Mouse (Mus musculus): ENCODE data around the gene Dnajc12. TPM values are rescaled to one million over a fixed set of nuclear protein-coding genes. Genes with fewer than 3 reads are reported as not detected.

Dnajc12 gene
- polyA plus RNA-seq, 1 experiment: 70.7 TPM

GRCm38 (mm10) chr10:63424475-63424814 is 42.2 kb downstream of the Dnajc12 start:
- H3K4me1 ChIP-seq (ENCODE audit: control insufficient read depth, insufficient read depth, low read length): no peaks in the 10 kb centered on the region
- H3K27ac ChIP-seq (ENCODE audit: insufficient read depth, low read depth, low read length): no peak overlapping the region
- no peaks in the 10 kb centered on the region for H3K27me3 ChIP-seq (replicated peaks; ENCODE audit: control insufficient read depth, insufficient read depth, low read length)
- TF ChIP-seq POLR2A (IDR thresholded peaks at IDR 0.05; ENCODE audit: low read depth, low read length) (no peak), CTCF (conservative IDR thresholded peaks at IDR 0.05; ENCODE audit: insufficient read depth, insufficient read length, low read depth, low read length) (peak; percentile 58)
- H3K4me3 ChIP-seq (ENCODE audit: insufficient read depth, low read depth, low read length): no peak overlapping the region
- peak; percentile 61 for DNase-seq
- H3K36me3 ChIP-seq (ENCODE audit: control insufficient read depth, insufficient read depth, low read length): no peaks in the 10 kb centered on the region

DNA sequence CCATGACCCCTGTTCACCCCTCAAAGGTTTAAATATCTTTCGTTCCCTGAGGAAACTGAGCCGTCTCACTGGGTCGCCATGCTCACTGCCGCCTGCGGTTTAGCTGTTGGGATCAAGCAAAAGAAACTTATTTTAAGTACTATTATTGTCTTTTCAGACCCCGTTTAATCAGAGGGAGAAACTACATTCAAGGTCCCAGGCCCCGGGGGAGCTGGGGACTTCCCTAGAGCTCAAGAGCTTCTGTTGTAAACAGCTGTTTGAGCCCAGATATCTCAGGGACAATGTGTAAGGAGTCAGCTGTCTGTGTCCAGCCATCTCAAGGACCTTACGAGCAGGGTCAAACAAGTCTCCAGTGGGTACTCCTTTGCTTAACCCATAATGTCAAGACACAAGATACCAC is 44.9 kb downstream of the Dnajc12 start:
- DNase-seq: no peak
- WGBS: 79% methylated on average over 8 of the region's 8 CpGs

DNA sequence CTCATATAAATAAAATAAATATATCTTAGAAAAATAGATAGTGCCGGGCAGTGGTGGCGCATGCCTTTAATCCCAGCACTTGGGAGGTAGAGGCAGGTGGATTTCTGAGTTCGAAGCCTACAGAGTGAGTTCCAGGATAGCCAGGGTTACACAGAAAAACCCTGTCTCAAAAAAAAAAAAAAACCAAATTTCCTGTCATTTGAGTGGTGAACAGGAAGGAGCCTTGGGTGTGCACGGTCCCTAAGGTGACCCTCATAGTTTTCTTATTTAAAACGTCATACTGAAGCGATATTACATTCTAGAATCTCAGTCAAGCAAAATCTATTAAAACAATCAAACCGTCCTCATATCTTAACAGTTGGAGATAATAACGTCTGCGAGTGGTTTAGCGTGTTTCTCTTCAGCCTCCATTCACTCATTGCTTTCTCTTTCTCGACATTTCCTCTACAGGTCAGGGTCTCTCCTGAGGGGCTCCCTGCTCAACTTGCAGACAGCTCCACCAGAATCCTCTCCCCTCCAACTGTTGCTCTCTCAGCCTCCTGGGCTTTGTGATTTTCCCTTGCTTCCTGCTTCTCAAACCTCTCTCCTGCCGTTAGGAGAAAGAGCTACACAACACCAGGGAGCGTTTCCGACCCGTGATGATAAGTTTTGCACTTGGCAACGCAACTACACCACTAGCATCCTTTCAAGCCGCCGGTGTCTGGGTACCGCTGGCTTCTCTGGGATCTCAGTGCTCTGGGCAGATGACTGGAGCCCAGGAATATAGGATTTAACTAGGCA is 46.2 kb downstream of the Dnajc12 start:
- Histone ChIP-seq H3K27ac (ENCODE audit: insufficient read depth, low read depth, low read length) (no peak overlapping the region), H3K4me1 (ENCODE audit: control insufficient read depth, insufficient read depth, low read length) (no peaks in the 10 kb centered on the region; the same call in 1 of the 2 replicates), H3K4me3 (ENCODE audit: insufficient read depth, low read depth, low read length) (peak overlapping the region; percentile 57), H3K36me3 (ENCODE audit: control insufficient read depth, insufficient read depth, low read length) (no peaks in the 10 kb centered on the region), H3K27me3 (replicated peaks; ENCODE audit: control insufficient read depth, insufficient read depth, low read length) (no peaks in the 10 kb centered on the region)
- DNase-seq: peak; percentile 39
- 20% methylated on average over 19 of the region's 19 CpGs for WGBS
- no peak for TF ChIP-seq CTCF (conservative IDR thresholded peaks at IDR 0.05; ENCODE audit: insufficient read depth, insufficient read length, low read depth, low read length)
- no peak for TF ChIP-seq POLR2A (IDR thresholded peaks at IDR 0.05; ENCODE audit: low read depth, low read length)

More for the DNA sequence above, 44.9 kb downstream of the Dnajc12 start:
- no peak overlapping the region for H3K27ac ChIP-seq (ENCODE audit: insufficient read depth, low read depth, low read length)
- H3K36me3 ChIP-seq (ENCODE audit: control insufficient read depth, insufficient read depth, low read length): no peaks in the 10 kb centered on the region
- TF ChIP-seq POLR2A (IDR thresholded peaks at IDR 0.05; ENCODE audit: low read depth, low read length) (no peak), CTCF (conservative IDR thresholded peaks at IDR 0.05; ENCODE audit: insufficient read depth, insufficient read length, low read depth, low read length) (no peak)
- no peak overlapping the region for H3K4me3 ChIP-seq (ENCODE audit: insufficient read depth, low read depth, low read length)
- H3K27me3 ChIP-seq (replicated peaks; ENCODE audit: control insufficient read depth, insufficient read depth, low read length): no peaks in the 10 kb centered on the region
- no peaks in the 10 kb centered on the region; the same call in 1 of the 2 replicates for H3K4me1 ChIP-seq (ENCODE audit: control insufficient read depth, insufficient read depth, low read length)

- Histone ChIP-seq H3K27ac (ENCODE audit: insufficient read depth, low read depth, low read length) (no peak overlapping the region), H3K27me3 (replicated peaks; ENCODE audit: control insufficient read depth, insufficient read depth, low read length) (no peaks in the 10 kb centered on the region), H3K4me1 (ENCODE audit: control insufficient read depth, insufficient read depth, low read length) (no peaks in the 10 kb centered on the region; the same call in 1 of the 2 replicates), H3K36me3 (ENCODE audit: control insufficient read depth, insufficient read depth, low read length) (no peaks in the 10 kb centered on the region), H3K4me3 (ENCODE audit: insufficient read depth, low read depth, low read length) (peak overlapping the region; percentile 57)
- no peak for DNase-seq
- TF ChIP-seq CTCF (conservative IDR thresholded peaks at IDR 0.05; ENCODE audit: insufficient read depth, insufficient read length, low read depth, low read length) (no peak), POLR2A (IDR thresholded peaks at IDR 0.05; ENCODE audit: low read depth, low read length) (no peak)
- under 1% methylated on average over 11 of the region's 11 CpGs for WGBS
Observed at GRCm38 (mm10) chr10:63429023-63429340, 46.7 kb downstream of the Dnajc12 start.

DNA sequence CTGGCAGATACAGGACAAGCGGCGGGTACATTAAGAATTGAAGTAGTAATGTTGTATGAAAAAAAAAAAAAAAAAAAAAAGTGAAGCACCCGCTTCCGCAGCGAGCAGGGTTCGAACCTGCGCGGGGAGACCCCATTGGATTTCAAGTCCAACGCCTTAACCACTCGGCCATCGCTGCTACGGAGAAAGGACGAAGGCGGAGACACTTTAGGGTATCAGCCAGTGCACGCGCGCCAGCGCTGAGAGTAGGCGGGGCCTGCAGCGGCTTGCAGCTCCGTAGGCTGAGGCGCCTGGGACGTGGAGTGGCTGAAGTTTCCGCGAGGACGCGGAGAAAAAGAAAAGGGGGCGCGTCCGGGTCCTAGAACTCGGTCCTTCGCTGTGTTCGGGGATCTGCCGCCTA is 47.1 kb downstream of the Dnajc12 start:
- peak; percentile 99 for DNase-seq
- Histone ChIP-seq H3K4me1 (ENCODE audit: control insufficient read depth, insufficient read depth, low read length) (no peaks in the 10 kb centered on the region; the same call in 1 of the 2 replicates), H3K36me3 (ENCODE audit: control insufficient read depth, insufficient read depth, low read length) (no peaks in the 10 kb centered on the region), H3K4me3 (ENCODE audit: insufficient read depth, low read depth, low read length) (peak overlapping the region; percentile 75), H3K27ac (ENCODE audit: insufficient read depth, low read depth, low read length) (peak overlapping the region; percentile 14; the same call in 1 of the 2 replicates), H3K27me3 (replicated peaks; ENCODE audit: control insufficient read depth, insufficient read depth, low read length) (no peaks in the 10 kb centered on the region)
- WGBS: under 1% methylated on average over 34 of the region's 34 CpGs
- TF ChIP-seq POLR2A (IDR thresholded peaks at IDR 0.05; ENCODE audit: low read depth, low read length) (no peak), CTCF (conservative IDR thresholded peaks at IDR 0.05; ENCODE audit: insufficient read depth, insufficient read length, low read depth, low read length) (0 out of 2 replicates have a peak, but pooled peaks have one; percentile 1)

DNA sequence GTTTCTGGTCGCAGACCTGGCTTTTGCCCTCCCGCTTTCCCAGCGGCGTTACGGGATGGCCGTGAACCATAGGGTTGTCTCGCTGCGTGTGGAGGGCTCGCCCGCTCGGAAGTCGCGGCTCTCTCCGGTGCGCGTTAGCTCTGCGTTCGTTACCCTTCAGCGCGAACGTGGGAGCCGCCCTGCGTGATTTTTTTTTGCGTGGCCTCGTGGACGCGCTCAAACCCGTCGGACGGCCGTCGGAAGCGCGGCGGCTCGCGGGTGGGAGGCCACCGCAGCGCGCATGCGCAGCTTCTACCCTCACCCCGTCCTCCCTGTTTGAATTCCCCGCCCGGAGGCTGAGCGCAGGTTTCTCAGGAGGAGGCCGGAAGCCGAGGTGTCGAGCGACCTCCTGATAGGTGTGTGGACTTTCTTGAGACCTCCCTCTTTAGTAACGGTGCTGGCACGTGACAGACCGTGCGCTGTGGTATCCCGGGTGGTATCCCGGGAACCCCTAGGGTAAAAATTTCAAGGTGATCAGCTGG is 47.6 kb downstream of the Dnajc12 start, which contains the start of gene Ctnna3:
TSS of gene Ctnna3 (plus strand) at position 314 of the 521 bp plus-strand sequence.
- Histone ChIP-seq H3K27me3 (replicated peaks; ENCODE audit: control insufficient read depth, insufficient read depth, low read length) (no peaks in the 10 kb centered on the region), H3K4me3 (ENCODE audit: insufficient read depth, low read depth, low read length) (peak within 1 kb of the TSS; percentile 75), H3K4me1 (ENCODE audit: control insufficient read depth, insufficient read depth, low read length) (no peaks in the 10 kb centered on the region; the same call in 1 of the 2 replicates), H3K27ac (ENCODE audit: insufficient read depth, low read depth, low read length) (peak within 1 kb of the TSS; percentile 14; the same call in 1 of the 2 replicates), H3K36me3 (ENCODE audit: control insufficient read depth, insufficient read depth, low read length) (no peaks in the 10 kb centered on the region)
- DNase-seq: peak; percentile 95
- TF ChIP-seq POLR2A (IDR thresholded peaks at IDR 0.05; ENCODE audit: low read depth, low read length): no peak
- under 1% methylated on average over 55 of the region's 55 CpGs for WGBS

- TF ChIP-seq POLR2A (IDR thresholded peaks at IDR 0.05; ENCODE audit: low read depth, low read length) (no peak), CTCF (conservative IDR thresholded peaks at IDR 0.05; ENCODE audit: insufficient read depth, insufficient read length, low read depth, low read length) (no peak)
- no peaks in the 10 kb centered on the region; the same call in 1 of the 2 replicates for H3K4me1 ChIP-seq (ENCODE audit: control insufficient read depth, insufficient read depth, low read length)
- 92% methylated on average over 7 of the region's 7 CpGs for WGBS
- H3K36me3 ChIP-seq (ENCODE audit: control insufficient read depth, insufficient read depth, low read length): no peaks in the 10 kb centered on the region
- DNase-seq: no peak
- no peaks in the 10 kb centered on the region for H3K27me3 ChIP-seq (replicated peaks; ENCODE audit: control insufficient read depth, insufficient read depth, low read length)
- no peak overlapping the region for H3K27ac ChIP-seq (ENCODE audit: insufficient read depth, low read depth, low read length)
- H3K4me3 ChIP-seq (ENCODE audit: insufficient read depth, low read depth, low read length): no peak overlapping the region
Observed at GRCm38 (mm10) chr10:63431221-63431736, 49.0 kb downstream of the Dnajc12 start.
